Mouse (Mus musculus) kidney, adult 2 months (tissue): ENCODE results near the gene Fam189b.

Experiments used
- CTCF ChIP-seq: fragments of 200-500 bp; conservative IDR thresholded peaks from 2 replicates; pipeline ENCODE4 v1.5.1; 2011; ENCODE audit warnings: low read depth, mild to moderate bottlenecking, control low read depth, low read length, moderate library complexity, mixed read lengths; ENCODE audit not compliant: insufficient read depth, insufficient read length
- POLR2A ChIP-seq: fragments of 200-500 bp; IDR thresholded peaks from one replicate; pipeline ENCODE4 v1.6.1; 2011; ENCODE audit warnings: low read depth, low read length, control low read depth

- TF ChIP-seq CTCF (no peak), POLR2A (no peak)
Observed at GRCm38 (mm10) chr3:89236516-89236915, 53.6 kb downstream of the Fam189b start.
